Mouse (Mus musculus) stomach, postnatal 0 days (tissue): ENCODE data around the gene Trpc7. TPM values are rescaled to one million over a fixed set of nuclear protein-coding genes. Genes with fewer than 3 reads are reported as not detected.

Source experiments
- ATAC-seq: fragments of 200-750 bp; cut with Nextera tagmentation; 2 replicates; pipeline ENCODE4 v1.8.0; 2017; ENCODE audit not compliant: low FRiP score, low TSS enrichment
- DNase-seq: peaks from one replicate; pipeline ENCODE4 v3.0.0-alpha.2; 2016; ENCODE audit warnings: low spot score
- H3K27ac ChIP-seq: fragments of 300-500 bp; sonication (generic); replicated peaks from 2 replicates; pipeline ENCODE4 v1.5.1; 2014; ENCODE audit warnings: mild to moderate bottlenecking, control low read depth
- H3K27me3 ChIP-seq: fragments of 300-500 bp; sonication (generic); 2 replicates; pipeline ENCODE4 v1.6.1; 2014; ENCODE audit warnings: low read length; ENCODE audit not compliant: control insufficient read depth, insufficient read depth
- H3K36me3 ChIP-seq: fragments of 300-500 bp; sonication (generic); 2 replicates; pipeline ENCODE4 v1.6.1; 2014; ENCODE audit warnings: low read length, mixed read lengths; ENCODE audit not compliant: control insufficient read depth, insufficient read depth
- H3K4me1 ChIP-seq: fragments of 300-500 bp; sonication (generic); replicated peaks from 2 replicates; pipeline ENCODE4 v1.6.1; 2014; ENCODE audit warnings: antibody characterized with exemption; ENCODE audit not compliant: control insufficient read depth, insufficient read depth
- H3K4me2 ChIP-seq: fragments of 300-500 bp; sonication (generic); replicated peaks from 2 replicates; pipeline ENCODE4 v1.6.1; 2014; ENCODE audit warnings: low read depth, mild to moderate bottlenecking, control low read depth, moderate library complexity
- H3K4me3 ChIP-seq: fragments of 300-500 bp; sonication (generic); 2 replicates; pipeline ENCODE4 v1.5.1; 2014; ENCODE audit warnings: low read depth, low read length, control low read depth
- H3K9ac ChIP-seq: fragments of 300-500 bp; sonication (generic); 2 replicates; pipeline ENCODE4 v1.6.1; 2014; ENCODE audit warnings: mild to moderate bottlenecking, low read length, control low read depth, mixed read lengths
- H3K9me3 ChIP-seq: fragments of 300-500 bp; sonication (generic); 2 replicates; pipeline ENCODE4 v1.6.1; 2016; ENCODE audit warnings: low read length; ENCODE audit not compliant: control insufficient read depth
- CTCF ChIP-seq: IDR thresholded peaks from 2 replicates; pipeline ENCODE4 v1.5.1; 2016; ENCODE audit warnings: antibody characterized with exemption, low read depth, mild to moderate bottlenecking, moderate library complexity
- EP300 ChIP-seq: optimal IDR thresholded peaks from 2 replicates; pipeline ENCODE3; 2016; ENCODE audit warnings: antibody characterized with exemption
- WGBS: fragments of 180-500 bp; shearing (Covaris S2); extraction: QIAGEN DNeasy Blood & Tissue Kit; methylation state at CpG from one replicate; pipeline ENCODE4 v1.1.7; 2014; 5-methylcytosine and 5-hydroxymethylcytosine counted together
- polyA plus RNA-seq: library from polyadenylated mRNA; unstranded; fragments of >200 nt; fragmentation: Nextera tagmentation; extraction: Ambion mirVana; gene quantifications from 2 replicates; pipeline ENCODE4 v1.2.1, GENCODE M21; 2015

Gene Trpc7
- polyA plus RNA-seq, 1 experiment from 2014 or later: 0.19 TPM

- no peaks in the 10 kb centered on the region for H3K27me3 ChIP-seq
- ATAC-seq (no peak), DNase-seq (no peak)
- H3K27ac ChIP-seq: no peak overlapping the region
- H3K4me2 ChIP-seq: no peak overlapping the region
- H3K4me1 ChIP-seq: no peaks in the 10 kb centered on the region
- WGBS: 43% methylated on average over 3 of the region's 3 CpGs
- H3K36me3 ChIP-seq: no peaks in the 10 kb centered on the region
- no peaks in the 10 kb centered on the region for H3K9me3 ChIP-seq
- no peak overlapping the region for H3K4me3 ChIP-seq
- H3K9ac ChIP-seq: no peak overlapping the region
- TF ChIP-seq CTCF (peak; percentile 53), EP300 (no peak)
These were observed 123.2 kb downstream of the Trpc7 start for GRCm38 (mm10) chr13:56772592-56772991.

- WGBS: 70% methylated on average over 5 of the region's 5 CpGs
- Histone ChIP-seq H3K36me3 (no peaks in the 10 kb centered on the region), H3K4me2 (no peak overlapping the region), H3K4me3 (no peak overlapping the region), H3K27me3 (no peaks in the 10 kb centered on the region), H3K27ac (no peak overlapping the region), H3K9me3 (no peaks in the 10 kb centered on the region), H3K4me1 (no peaks in the 10 kb centered on the region), H3K9ac (no peak overlapping the region)
- DNase-seq (no peak), ATAC-seq (no peak)
- TF ChIP-seq CTCF (peak; percentile 47), EP300 (no peak)
These were observed 125.0 kb downstream of the Trpc7 start for GRCm38 (mm10) chr13:56770786-56771185.

- TF ChIP-seq CTCF: no peak
- no peak for TF ChIP-seq EP300
- Histone ChIP-seq H3K4me3 (no peak overlapping the region), H3K4me1 (no peaks in the 10 kb centered on the region), H3K4me2 (no peak overlapping the region), H3K9ac (no peak overlapping the region), H3K36me3 (no peaks in the 10 kb centered on the region), H3K27me3 (no peaks in the 10 kb centered on the region), H3K27ac (no peak overlapping the region), H3K9me3 (no peaks in the 10 kb centered on the region)
- ATAC-seq: no peak
- 56% methylated on average over 1 of the region's 1 CpGs for WGBS
- DNase-seq: no peak
These were observed 125.6 kb downstream of the Trpc7 start for GRCm38 (mm10) chr13:56770136-56770578.

DNA sequence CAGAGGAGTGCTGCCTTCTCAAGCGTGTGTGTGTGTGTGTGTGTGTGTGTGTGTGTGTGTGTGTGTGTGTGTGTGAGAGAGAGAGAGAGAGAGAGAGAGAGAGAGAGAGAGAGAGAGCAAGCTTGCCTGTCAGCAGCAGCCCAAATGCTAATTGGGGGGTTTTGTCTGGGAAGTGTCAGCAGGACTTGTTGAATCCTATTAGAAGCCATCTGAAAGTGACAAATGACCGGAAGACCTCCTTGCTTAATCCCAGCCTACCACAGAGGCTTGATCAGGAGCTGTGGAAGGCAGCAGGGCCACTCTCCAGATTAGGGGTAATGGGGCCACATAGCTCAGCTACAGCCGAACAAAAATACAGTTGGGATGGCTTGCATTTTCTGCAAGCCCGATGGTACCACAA is 126.4 kb downstream of the Trpc7 start:
- no peak overlapping the region for H3K4me3 ChIP-seq
- TF ChIP-seq CTCF (no peak), EP300 (no peak)
- no peak overlapping the region for H3K4me2 ChIP-seq
- H3K9me3 ChIP-seq: no peaks in the 10 kb centered on the region
- no peak overlapping the region for H3K27ac ChIP-seq
- no peak overlapping the region for H3K9ac ChIP-seq
- H3K36me3 ChIP-seq: no peaks in the 10 kb centered on the region
- H3K4me1 ChIP-seq: no peaks in the 10 kb centered on the region
- ATAC-seq: no peak
- no peaks in the 10 kb centered on the region for H3K27me3 ChIP-seq
- 56% methylated on average over 4 of the region's 4 CpGs for WGBS
- no peak for DNase-seq

- Histone ChIP-seq H3K4me1 (no peaks in the 10 kb centered on the region), H3K27me3 (no peaks in the 10 kb centered on the region), H3K4me2 (no peak overlapping the region), H3K9ac (no peak overlapping the region), H3K27ac (no peak overlapping the region), H3K9me3 (no peaks in the 10 kb centered on the region), H3K36me3 (no peaks in the 10 kb centered on the region), H3K4me3 (no peak overlapping the region)
- DNase-seq (no peak), ATAC-seq (no peak)
- WGBS: 43% methylated on average over 5 of the region's 5 CpGs
- TF ChIP-seq CTCF: no peak
- no peak for TF ChIP-seq EP300
These were observed 129.6 kb downstream of the Trpc7 start for GRCm38 (mm10) chr13:56766211-56766610.

DNA sequence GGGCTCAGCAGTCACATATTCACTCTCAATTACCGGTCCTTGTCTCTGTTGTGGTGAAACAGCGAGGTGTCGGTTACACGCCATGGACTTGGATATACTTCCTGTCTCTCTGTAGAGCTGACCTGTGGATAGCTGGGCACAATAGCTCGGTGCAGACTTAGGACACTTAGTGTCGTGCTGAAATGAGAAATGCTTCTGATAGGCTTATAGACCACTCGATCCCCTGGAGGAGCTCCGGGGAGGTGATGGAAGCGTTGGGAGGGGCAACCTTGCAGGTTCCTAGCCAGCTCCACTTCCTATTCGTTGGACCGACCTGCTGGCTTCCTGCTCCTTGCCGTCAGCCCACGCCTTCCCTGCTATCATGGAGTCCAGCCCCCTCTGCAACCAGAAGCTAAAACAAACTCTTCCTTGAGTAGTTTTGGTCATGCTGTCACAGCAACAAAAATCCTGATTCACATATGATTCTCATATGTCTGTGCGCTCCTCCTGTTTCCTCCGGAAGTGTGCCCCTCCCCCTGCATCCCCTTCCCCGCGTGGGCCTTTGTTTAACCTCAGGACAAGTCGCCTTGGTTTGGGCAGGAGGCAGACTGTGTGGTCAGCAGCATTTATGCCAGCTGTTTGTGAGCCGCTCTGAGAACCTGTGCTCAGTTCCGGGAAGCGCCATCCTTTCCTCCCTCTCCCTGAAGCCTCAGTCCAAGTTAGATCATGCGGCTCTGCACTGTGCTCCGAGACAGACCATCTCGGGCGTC is 130.3 kb downstream of the Trpc7 start:
- 33% methylated on average over 25 of the region's 25 CpGs for WGBS
- Histone ChIP-seq H3K36me3 (no peaks in the 10 kb centered on the region), H3K4me3 (no peak overlapping the region), H3K4me1 (no peaks in the 10 kb centered on the region), H3K4me2 (0 out of 2 replicates have a peak overlapping the region, but pooled peaks have one; percentile 1), H3K9ac (no peak overlapping the region), H3K27ac (no peak overlapping the region), H3K9me3 (no peaks in the 10 kb centered on the region), H3K27me3 (no peaks in the 10 kb centered on the region)
- no peak for DNase-seq
- TF ChIP-seq EP300: no peak
- TF ChIP-seq CTCF: no peak
- 0 out of 2 replicates have a peak, but pooled peaks have one; percentile 13 for ATAC-seq
